Mouse (Mus musculus): ENCODE results near the gene Upf1.

DNA sequence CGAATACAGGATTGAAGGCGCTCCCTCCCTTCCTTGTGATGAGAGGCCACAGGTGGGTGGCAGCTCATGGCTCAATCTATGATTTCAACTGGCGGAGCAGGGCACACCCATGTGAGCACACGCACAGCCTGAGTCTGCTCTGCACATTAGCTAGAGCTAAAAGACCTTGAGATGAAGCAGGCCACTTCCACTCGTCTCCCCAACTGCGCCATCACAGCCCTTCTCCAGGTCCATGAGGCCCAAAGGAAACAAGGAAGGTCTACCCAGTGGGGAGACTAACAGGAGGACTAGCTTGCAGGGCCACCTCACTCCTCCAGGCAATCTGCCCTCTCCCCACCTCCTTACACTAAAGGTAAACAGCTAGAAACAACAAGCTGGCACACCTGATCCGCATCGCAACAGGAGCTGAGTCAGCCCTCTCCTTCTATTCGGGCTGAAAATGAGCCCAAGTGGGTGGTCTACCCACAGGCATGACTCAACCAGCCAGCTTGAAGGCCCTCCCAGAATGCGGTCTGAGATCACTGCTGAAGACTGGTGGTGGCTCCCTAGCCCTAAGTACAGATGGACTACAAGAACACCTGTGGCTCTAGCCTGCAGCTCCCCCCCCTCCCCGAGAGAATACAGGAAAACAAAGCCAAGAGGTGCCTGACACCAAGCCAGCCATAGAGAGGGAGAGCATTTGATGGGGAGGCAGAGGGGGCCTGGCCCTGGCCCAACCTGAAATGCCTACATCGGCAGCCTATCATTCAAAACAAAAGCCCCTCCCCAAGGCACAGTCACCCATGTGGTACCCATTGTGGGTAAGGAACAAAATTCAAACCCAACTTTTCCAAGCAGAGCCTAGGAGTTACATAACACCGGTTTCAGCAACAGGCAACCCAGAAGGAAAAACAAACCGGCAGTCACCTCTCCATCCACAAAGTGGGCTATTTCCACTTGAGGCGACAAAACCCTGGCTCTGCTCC is 1.8 kb downstream of the Upf1 start:
- TF ChIP-seq POLR2A (IDR thresholded peaks at IDR 0.05; ENCODE audit: insufficient read depth, low read depth, low read length) (no peak), CTCF (IDR thresholded peaks at IDR 0.05) (no peak), EP300 (IDR thresholded peaks at IDR 0.05; ENCODE audit: insufficient read depth, low read depth, low read length) (no peak)

All from heart, adult 2 months (tissue).